Mouse (Mus musculus): ENCODE data around the gene Fanca.

DNA sequence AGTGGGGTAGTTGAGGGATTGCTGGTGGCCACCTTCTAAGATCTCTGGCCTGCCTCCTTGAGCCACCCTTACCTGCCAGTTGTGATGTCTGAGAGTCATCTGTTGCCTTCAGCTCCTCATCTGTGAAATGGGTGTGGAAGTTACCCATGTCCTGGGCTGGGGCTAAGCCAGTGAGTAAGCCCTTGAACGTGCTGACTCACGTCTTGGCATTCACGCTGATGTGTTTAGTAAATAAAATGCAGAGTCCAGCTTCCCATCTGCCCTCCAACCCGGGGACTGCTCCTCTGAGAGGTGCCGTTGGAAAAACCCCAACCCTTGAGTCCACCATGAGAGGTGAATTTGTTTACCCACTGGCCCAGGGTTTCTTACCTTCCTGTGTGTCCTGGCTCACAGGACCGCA is 27.5 kb upstream of the Fanca start:
- TF ChIP-seq CTCF (conservative IDR thresholded peaks at IDR 0.05; ENCODE audit: low read length) (no peak), POU5F1 (IDR thresholded peaks at IDR 0.05; ENCODE audit: borderline replicate concordance, low read length) (no peak), NANOG (IDR thresholded peaks at IDR 0.05; ENCODE audit: borderline replicate concordance, low read length) (no peak)

All from E14TG2a.4 (cell line).